Mouse (Mus musculus) megakaryocyte, embryonic 14.5 days (primary cell): ENCODE measurements around the gene Oma1.

Experiments
- FLI1 ChIP-seq: IDR thresholded peaks from 2 replicates; pipeline ENCODE4 v1.6.1; 2012; ENCODE audit warnings: low read length, inconsistent platforms, mixed read lengths
- GATA1 ChIP-seq: IDR thresholded peaks from 3 replicates; pipeline ENCODE4 v1.6.1; 2012; ENCODE audit warnings: mixed read lengths, low read length, inconsistent platforms, borderline replicate concordance

DNA sequence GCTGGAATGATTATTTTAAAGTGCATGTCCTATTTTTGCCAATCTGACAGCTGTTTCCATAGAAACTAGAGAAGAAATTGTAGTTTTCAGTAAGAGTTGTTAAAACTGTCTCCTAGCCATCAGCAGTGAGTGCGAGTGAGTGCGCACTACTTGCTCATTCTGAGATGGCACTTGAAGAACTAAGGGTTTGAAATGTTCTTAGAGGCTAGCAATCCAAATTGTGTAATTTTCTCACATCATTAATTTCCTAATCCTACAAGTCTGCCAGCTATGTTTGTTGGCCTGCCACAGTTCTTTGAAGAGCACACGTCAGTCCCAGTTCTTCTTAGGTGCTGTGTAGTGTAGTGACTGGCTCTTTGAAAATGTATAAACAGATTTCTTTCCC lies 906 bp downstream of the Oma1 start:
- TF ChIP-seq GATA1: no peak
- no peak for TF ChIP-seq FLI1
